Mouse (Mus musculus): ENCODE results near the gene Ptprf.

The Ptprf gene

DNA sequence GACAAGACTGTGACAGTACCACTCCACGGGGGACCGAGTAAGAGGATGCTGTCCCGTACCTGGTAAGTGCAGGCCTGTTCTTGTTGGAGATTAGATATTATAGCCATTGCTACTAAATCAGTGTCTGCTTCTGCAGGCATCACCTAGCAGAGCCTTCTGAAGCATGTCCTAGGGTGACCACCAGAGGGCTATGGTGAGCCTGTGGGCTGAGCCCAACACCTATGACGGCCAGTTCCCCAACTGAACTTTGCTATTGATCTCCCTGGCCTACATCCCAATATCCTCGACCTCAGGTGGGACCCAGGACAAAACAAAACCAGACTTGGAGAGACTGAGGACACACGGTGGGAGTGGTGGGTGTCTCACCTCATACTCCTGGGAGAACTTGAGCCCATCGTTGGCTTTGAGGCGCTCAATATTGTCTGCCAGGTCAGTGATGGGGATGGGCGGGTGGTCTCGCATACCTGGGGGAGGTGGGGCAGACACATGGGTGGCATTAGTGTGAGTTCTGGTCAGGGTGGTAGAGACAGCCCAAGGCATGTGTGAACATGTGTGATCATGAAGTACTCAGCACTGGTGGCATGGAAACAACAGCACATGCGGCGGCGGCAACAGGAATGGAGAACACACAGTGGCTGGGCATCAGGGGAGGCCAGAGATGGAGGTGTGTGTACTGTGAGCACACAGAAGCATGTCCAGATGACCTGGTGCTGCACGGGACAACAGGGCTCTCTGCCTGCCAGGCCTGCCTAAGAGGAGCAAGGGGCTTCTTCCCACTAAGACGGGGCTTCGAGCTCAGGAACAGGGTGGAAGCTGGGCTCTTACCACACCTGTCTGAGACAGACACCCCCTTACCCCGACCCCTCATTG lies 74.2 kb downstream of the Ptprf start:
- 85% methylated on average over 17 of the region's 17 CpGs for WGBS

DNA sequence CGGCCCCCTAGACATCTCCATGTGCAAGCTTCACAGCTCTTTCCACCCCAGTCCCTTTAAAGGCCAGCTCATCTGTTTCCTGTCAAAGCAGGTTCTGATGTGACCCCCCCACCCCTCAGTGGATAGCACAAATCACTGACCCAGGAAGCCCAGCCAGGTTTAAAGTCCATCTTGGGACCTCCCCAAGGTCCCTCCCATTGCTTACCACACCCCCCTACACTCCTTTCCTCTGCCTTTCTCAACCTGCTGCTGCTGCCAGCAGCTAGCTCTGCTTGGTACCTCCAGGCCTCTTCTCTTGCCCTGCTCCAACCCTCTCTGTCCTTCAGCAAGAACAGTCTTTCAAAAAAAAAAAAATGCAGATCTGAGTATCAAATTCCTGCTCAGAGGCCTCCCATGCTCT lies 76.3 kb downstream of the Ptprf start:
- 94% methylated on average over 1 of the region's 1 CpGs for WGBS

DNA sequence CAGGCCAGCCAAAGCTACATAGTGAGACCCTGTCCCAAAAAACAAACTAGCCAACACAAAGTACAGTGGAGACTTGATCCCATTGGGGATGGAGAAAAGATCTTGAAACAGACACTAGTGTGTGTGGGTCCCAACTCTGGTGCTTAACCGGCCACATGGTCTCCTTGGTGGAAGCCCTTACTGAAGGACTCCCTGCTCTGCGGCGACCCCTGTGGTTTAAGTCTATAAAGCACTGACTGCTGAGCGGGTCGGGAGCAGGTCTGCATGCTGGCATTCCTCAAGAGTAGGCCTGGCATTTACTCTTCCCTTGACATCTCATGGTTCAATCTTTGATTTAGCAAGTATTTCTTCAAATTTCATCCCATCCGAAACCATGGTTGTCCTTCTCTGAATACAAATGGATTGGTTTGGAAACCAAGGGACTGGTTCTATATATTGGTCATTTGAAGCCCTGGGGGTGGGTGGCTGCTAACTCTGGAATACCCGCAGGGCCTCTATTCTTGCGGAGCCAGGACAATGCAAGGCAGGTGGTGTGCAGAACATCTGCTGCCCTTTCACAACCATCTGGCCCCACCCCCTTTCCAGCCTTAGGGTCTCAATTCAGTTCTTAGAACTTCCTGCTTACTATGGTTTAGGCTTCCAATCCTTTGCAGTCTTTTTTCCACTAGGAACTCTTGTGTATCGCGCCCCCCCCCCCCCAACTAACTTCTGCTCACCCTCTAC lies 84.1 kb downstream of the Ptprf start:
- 75% methylated on average over 10 of the region's 10 CpGs for WGBS

DNA sequence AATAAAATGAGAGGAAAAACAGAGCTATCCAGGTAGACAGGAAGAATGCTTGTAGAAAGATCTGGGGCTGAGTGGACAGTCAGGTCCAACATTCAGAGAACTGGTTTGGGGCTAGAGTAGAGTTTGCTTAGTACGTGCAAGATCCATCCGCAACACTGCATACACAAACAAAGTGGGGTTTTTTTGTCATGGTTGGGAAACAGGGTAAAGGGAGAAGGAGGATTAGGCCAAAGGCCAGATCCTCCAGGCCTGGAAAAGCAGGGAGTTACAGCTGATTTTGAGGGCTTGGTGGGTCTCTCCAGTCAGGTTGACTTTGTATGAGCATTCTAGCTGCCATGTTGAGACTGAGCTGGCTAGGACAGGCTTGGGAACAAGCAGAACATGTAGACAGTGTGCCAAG lies 85.3 kb downstream of the Ptprf start:
- 61% methylated on average over 2 of the region's 2 CpGs for WGBS

DNA sequence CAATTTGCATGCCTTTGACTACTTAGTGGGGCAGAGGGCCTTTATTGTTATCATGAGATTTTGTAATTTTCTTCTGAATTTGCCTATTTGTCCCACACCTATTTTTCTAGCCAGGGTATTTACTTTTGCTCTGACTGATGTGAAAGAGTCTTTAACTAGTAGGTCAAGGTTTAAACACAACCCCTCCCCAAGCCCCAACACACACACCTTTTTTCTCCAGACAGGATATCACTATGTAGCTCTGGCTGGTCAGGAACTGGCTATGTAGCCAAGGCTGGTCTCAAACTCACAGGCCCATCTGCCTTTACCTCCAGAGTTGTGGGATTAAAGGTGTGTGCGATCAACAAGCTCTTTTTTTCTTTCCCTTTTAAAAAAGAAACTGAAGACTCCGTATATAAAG lies 92.1 kb downstream of the Ptprf start:
- 87% methylated on average over 2 of the region's 2 CpGs for whole genome bisulfite sequencing

DNA sequence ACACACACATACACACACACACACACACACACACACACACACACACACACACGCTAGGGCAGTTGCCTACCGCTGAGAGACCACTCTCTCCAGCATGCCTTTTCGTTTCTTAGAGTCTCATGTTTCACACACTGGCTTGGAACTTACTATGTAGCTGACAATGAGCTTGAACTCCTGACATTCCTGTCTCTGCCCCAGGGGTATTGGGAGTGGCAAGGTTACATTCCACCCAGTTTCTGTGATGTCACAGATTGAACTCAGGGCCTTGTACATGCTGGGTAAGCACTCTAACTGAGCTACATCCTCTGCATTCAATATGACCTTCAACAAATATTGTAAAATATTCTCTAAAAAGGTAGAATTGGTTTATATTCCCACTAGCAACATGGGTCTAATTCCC lies 92.6 kb downstream of the Ptprf start:
- WGBS = 90% methylated on average over 3 of the region's 3 CpGs

DNA sequence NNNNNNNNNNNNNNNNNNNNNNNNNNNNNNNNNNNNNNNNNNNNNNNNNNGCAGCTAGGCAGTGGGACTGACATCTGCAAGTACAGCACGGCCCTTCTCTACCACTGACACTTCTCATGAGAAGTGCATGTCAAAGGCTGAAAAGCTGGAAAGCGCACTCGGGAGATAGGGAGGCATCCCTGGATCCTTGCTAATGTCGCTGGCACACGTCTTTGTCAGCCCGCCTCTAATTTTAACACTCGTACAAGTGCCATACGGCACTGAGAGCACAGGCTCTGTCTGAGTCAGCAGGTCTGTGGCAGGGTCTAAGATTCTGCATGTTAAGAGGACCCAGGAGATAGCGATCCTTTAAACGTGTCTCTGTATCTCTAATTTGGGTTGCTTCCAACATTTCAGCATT lies 95.0 kb downstream of the Ptprf start:
- 39% methylated on average over 10 of the region's 10 CpGs for WGBS

DNA sequence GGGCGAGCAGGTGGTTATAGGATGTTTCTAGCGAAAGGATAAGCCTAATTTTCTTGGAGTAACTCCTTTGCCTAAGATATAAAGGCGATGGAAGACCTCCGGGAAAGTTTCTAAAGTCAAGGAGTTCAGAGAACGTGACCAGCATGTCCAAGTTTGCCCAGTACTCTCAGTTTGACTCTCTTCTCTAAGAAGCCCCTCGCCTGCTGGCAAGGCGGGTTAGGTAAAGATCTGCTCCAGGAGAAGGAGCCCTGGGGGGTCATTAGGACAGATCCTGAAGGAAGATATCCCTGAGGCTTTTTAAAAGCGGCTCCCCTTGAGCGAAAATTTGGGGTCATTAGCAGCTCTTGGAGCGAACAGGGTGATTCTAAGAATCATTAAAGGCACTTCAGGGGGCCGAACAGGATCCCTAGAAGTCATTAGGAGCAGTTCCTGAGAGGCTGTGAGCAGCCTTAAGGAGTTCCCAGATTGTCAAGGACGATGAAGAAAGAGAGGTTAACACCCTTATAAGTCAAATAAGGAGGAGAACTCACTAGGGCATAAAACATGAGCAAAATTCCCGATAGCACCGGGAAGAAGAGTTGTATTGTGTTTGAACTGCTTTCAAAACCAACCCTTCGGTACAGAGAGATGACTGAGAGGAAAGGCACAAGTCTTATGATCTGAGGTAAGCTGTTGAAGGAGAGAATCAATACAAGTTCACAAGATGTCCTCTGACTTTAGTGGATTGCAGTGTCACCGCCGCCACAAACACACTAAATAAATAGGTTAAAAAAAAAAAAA lies 110.7 kb downstream of the Ptprf start:
- 10% methylated on average over 17 of the region's 17 CpGs for WGBS

DNA sequence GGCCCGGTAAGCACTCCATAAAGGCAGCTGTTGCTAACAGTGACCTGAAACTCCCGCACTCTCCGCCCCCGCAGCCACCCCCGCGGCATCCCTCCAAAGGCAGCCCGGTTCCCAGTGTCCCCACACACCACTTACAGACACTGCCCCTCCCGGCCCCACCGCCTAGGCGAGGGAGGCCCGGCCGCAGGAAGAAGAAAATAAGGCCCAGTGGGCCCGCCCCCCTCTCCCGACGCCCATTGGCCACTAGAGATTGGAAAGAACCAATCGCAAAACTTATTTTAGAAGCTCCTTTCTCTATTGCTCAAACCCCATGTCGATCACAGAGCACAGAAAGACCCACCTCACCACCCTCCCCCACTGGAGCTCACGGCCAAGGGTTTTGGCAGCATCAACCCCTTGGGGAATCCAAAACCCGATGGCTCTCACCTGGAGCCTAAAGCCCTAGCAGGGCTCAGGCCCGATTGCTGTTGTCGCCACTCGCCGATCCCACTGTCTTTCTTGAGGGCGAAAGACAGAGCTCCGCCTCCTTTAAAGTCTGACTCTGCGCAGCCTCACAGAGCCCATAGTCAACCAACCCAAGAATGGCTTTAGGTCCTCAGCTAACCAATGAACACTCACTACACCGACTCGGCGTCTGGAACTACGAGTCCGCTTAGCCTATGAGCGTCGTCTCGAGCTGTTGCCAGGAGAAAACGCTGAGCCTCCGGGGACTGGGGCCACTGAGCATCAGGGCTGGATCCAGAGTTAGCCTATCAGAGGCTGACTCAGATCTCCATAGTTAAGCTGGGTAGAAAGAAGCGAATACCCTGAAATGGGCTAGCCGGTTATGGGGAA lies 111.5 kb downstream of the Ptprf start, which contains the start of gene Kdm4a:
Gene Kdm4a, minus strand, starts transcription at position 577 of the 834 bp plus-strand sequence.
- WGBS = under 1% methylated on average over 38 of the region's 38 CpGs

DNA sequence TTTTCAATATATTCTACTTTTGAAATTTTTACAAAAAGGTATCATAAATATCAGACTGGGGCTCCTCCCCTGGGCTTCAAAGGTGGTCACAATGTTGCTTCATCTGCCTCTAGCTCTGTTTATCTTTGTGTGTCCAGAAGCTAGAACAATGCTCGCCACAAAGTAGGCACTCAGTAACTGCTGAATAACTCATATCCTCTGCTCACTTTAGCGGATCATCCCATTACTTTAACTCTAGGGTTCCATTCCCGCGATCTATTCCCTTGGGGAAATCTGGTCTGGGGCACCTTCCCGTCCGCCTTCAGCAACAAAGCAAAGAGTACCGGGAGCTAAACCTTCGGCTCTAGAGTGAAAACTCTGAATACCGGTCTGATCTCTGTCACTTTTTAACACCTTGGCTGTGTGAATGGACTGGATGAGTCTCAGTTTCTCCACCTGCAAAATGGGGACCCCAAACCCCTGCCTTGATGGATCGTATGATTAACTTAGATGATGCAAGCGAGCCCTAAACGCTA lies 112.2 kb downstream of the Ptprf start:
- whole genome bisulfite sequencing = 0% methylated on average over 12 of the region's 12 CpGs

DNA sequence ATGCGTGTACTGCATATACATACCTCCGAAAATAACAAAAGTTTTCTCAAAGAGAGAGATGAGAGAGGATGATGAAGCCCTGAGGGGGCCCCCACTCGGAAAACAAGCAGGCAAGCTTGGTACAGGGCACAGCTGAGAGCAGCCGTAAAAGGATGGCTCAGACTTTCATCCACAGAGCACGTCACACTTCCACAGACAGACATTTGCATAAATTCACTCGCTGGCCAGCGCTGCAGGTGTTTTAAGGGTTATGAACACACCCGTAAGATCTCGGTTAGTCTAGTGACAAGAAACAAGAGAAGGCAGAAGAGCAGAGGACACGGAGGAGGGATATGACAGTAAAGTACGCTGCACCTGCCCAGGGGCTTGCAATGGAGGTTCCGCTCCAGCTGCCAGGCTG lies 118.7 kb downstream of the Ptprf start:
- 89% methylated on average over 12 of the region's 12 CpGs for WGBS

DNA sequence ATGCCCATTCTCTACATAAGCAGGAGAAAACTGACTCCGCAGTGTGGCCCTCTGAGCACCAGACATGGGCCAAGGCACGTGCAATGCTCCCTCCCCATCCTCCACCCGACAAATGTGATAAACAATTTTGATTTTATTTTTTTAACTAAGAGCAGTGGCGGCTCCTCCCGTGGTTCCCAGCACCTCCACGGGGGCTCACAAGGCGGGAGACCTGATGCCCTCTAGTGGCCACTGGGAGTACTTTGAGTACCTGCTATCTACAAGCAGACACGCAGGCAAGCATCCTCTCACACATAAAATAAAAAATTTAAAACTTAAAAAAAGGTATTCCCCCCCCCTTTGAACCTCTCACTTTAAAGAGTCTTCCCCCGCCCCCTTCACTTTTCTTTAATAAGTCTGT lies 120.2 kb downstream of the Ptprf start:
- WGBS = 85% methylated on average over 9 of the region's 9 CpGs

DNA sequence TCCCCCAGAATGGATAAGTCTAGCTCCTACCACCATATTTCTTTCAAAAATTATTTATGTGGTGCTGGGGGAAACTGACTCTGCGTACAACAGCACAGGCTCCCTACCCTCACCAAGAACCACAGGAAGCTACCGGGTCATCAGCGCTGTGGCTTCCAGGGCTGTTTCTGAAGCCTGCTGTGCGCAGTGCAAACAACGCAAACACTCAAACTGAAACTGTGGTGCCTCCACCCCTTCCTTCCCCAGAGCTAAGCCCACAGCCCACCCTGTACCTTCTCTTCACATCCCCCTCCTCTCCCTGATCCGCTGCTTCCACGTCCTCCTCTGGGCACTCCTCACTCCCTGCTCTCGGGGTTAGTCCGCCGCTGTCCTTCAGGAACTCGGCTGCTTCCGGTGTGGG lies 129.1 kb downstream of the Ptprf start:
- WGBS = 82% methylated on average over 12 of the region's 12 CpGs
